ENCODE assay signal across 12 mouse cellular contexts in the genomic region with DNA sequence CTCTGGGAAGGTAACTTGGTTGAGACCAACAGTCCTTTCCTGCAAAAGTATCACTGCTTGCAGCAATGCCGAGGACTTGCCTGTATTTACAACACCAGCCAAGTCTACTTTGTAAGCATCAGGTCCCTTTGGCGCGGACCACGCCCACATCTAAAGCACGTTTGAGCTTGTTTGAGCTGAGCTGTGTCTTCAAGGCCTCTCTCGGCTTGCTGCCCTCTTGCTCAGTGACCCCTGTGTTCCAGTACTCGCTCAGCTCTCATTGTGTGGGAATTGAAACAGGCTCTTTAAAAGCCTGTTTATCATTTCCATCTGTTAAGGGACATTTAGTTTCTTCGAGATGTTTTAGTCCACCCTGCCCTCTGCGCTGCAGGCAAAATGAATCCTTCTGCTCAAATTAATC. TPM values are rescaled to one million over a fixed set of nuclear protein-coding genes. Genes with fewer than 3 reads are reported as not detected.
DNase-seq lines count a peak whose midpoint lies in the region; ATAC-seq and TF ChIP-seq lines count a peak whose summit lies in the region.
"Had no signal": no experiment of that assay in that cellular context is flagged by ENCODE, and none has a peak within 500 bp of the region (broad histone marks: within the 10 kb centered on the region; RNA-seq: fewer than 3 reads in every experiment).

No protein-coding gene starts in this region.

- 46% methylated on average over 9 of the region's 9 CpGs for WGBS in forebrain, embryonic 14.5 days
- 42% methylated on average over 9 of the region's 9 CpGs for WGBS in forebrain, embryonic 16.5 days
- 23% methylated on average over 9 of the region's 9 CpGs for WGBS in intestine, embryonic 15.5 days
- 16% methylated on average over 9 of the region's 9 CpGs for WGBS in limb, embryonic 14.5 days

- TF ChIP-seq POLR2A in limb, embryonic 14.5 days (IDR thresholded peaks at IDR 0.05; ENCODE audit: borderline replicate concordance, extremely low read depth, insufficient read depth, insufficient read length): no peak

- H3K27ac ChIP-seq in forebrain, embryonic 14.5 days (ENCODE audit: low read depth, low read length): no peak overlapping the region
- H3K27ac ChIP-seq in forebrain, embryonic 16.5 days (ENCODE audit: low read length): no peak overlapping the region
- no peak overlapping the region for H3K27ac ChIP-seq in intestine, embryonic 15.5 days
- H3K27ac ChIP-seq in limb, embryonic 14.5 days (replicated peaks; ENCODE audit: low read depth, low read length): no peak overlapping the region
- H3K27ac ChIP-seq in gastrocnemius, adult 2 months: no peak overlapping the region

- intact Hi-C loops in gastrocnemius, adult 2 months (cut with DNase I): no loop called here

- no peak for TF ChIP-seq CTCF in gastrocnemius, adult 2 months (IDR thresholded peaks at IDR 0.05)

- H3K27me3 ChIP-seq in forebrain, embryonic 14.5 days (replicated peaks; ENCODE audit: control insufficient read depth, insufficient read depth, low read length): no peaks in the 10 kb centered on the region
- no peaks in the 10 kb centered on the region for H3K27me3 ChIP-seq in forebrain, embryonic 16.5 days (replicated peaks; ENCODE audit: control insufficient read depth, insufficient read depth, low read length)
- H3K27me3 ChIP-seq in intestine, embryonic 15.5 days (replicated peaks): no peaks in the 10 kb centered on the region
- H3K27me3 ChIP-seq in limb, embryonic 14.5 days (ENCODE audit: control insufficient read depth, insufficient read depth, low read length): no peaks in the 10 kb centered on the region

- ATAC-seq in forebrain, embryonic 14.5 days: no peak
- no peak for ATAC-seq in forebrain, embryonic 16.5 days
- ATAC-seq in intestine, embryonic 15.5 days: peak; percentile 65; the same call in 1 of the 2 replicates
- peak; percentile 47 for ATAC-seq in limb, embryonic 14.5 days (ENCODE audit: low FRiP score, low read depth)

- no peak overlapping the region for H3K9ac ChIP-seq in forebrain, embryonic 14.5 days (ENCODE audit: low read length)
- no peak overlapping the region for H3K9ac ChIP-seq in forebrain, embryonic 16.5 days (replicated peaks; ENCODE audit: low read depth, low read length)
- no peak overlapping the region for H3K9ac ChIP-seq in intestine, embryonic 15.5 days
- H3K9ac ChIP-seq in limb, embryonic 14.5 days (ENCODE audit: low read depth, low read length, severe bottlenecking): no peak overlapping the region

- no peaks in the 10 kb centered on the region for H3K4me1 ChIP-seq in forebrain, embryonic 14.5 days (ENCODE audit: control insufficient read depth, insufficient read depth, low read length)
- H3K4me1 ChIP-seq in forebrain, embryonic 16.5 days (replicated peaks; ENCODE audit: control insufficient read depth, insufficient read depth, low read length): no peaks in the 10 kb centered on the region
- peaks cover 8% of the 10 kb centered on the region; the same call in 1 of the 2 replicates for H3K4me1 ChIP-seq in intestine, embryonic 15.5 days (replicated peaks)
- H3K4me1 ChIP-seq in limb, embryonic 14.5 days (ENCODE audit: control insufficient read depth, insufficient read depth, low read length): peaks cover 10% of the 10 kb centered on the region

- peak; percentile 30 for DNase-seq in forebrain, embryonic 14.5 days (ENCODE audit: low spot score)
- peak; percentile 8 for DNase-seq in NIH3T3 (ENCODE audit: low read depth)
- peak; percentile 63 for DNase-seq in limb, embryonic 14.5 days (ENCODE audit: low spot score)
- no peak for DNase-seq in gastrocnemius, adult 2 months
- no peak for DNase-seq in adrenal gland, adult (ENCODE audit: inconsistent age in 2 of 2, low spot score in 1 of 2)
- DNase-seq in spleen, adult 18-20 months: no peak
- DNase-seq: cerebellum, postnatal 14 days; heart, postnatal 36 days; liver had no signal

- H3K4me2 ChIP-seq in forebrain, embryonic 14.5 days (ENCODE audit: low read length): no peak overlapping the region
- no peak overlapping the region for H3K4me2 ChIP-seq in forebrain, embryonic 16.5 days (ENCODE audit: low read length)
- no peak overlapping the region for H3K4me2 ChIP-seq in intestine, embryonic 15.5 days (replicated peaks)
- H3K4me2 ChIP-seq in limb, embryonic 14.5 days (replicated peaks; ENCODE audit: low read depth, low read length, severe bottlenecking): no peak overlapping the region

- no peaks in the 10 kb centered on the region for H3K9me3 ChIP-seq in forebrain, embryonic 14.5 days (replicated peaks; ENCODE audit: control insufficient read depth, low read length)
- no peaks in the 10 kb centered on the region for H3K9me3 ChIP-seq in forebrain, embryonic 16.5 days (ENCODE audit: control insufficient read depth, low read length)
- H3K9me3 ChIP-seq in intestine, embryonic 15.5 days: no peaks in the 10 kb centered on the region
- no peaks in the 10 kb centered on the region for H3K9me3 ChIP-seq in limb, embryonic 14.5 days (ENCODE audit: control insufficient read depth, low read length)

- no peak overlapping the region for H3K4me3 ChIP-seq in forebrain, embryonic 14.5 days (ENCODE audit: low read depth, low read length)
- no peak overlapping the region for H3K4me3 ChIP-seq in forebrain, embryonic 16.5 days (replicated peaks; ENCODE audit: low read length)
- H3K4me3 ChIP-seq in intestine, embryonic 15.5 days (replicated peaks): no peak overlapping the region
- no peak overlapping the region for H3K4me3 ChIP-seq in limb, embryonic 14.5 days (replicated peaks; ENCODE audit: low read length)
- H3K4me3 ChIP-seq in gastrocnemius, adult 2 months: no peak overlapping the region
- H3K4me3 ChIP-seq: myocyte had no signal

- no peaks in the 10 kb centered on the region for H3K36me3 ChIP-seq in forebrain, embryonic 14.5 days (ENCODE audit: control insufficient read depth, insufficient read depth, low read length)
- no peaks in the 10 kb centered on the region for H3K36me3 ChIP-seq in forebrain, embryonic 16.5 days (ENCODE audit: control insufficient read depth, insufficient read depth)
- no peaks in the 10 kb centered on the region for H3K36me3 ChIP-seq in intestine, embryonic 15.5 days
- H3K36me3 ChIP-seq in limb, embryonic 14.5 days (ENCODE audit: control insufficient read depth, insufficient read depth, low read length): no peaks in the 10 kb centered on the region

RNA-seq across cellular contexts. Expression of a gene that starts 26.9 kb away (rescaled TPM):
- 8.2 and 9.0 TPM in 2 replicates for polyA plus RNA-seq in forebrain, embryonic 14.5 days (2014; fragmentation: Nextera tagmentation; extraction: Ambion mirVana)
- 3.6 and 4.9 TPM in 2 replicates for polyA plus RNA-seq in forebrain, embryonic 16.5 days (2015; fragmentation: Nextera tagmentation; extraction: Ambion mirVana)
- polyA plus RNA-seq in intestine, embryonic 15.5 days (2015; fragmentation: Nextera tagmentation; extraction: Ambion mirVana): 80.7 and 80.9 TPM in 2 replicates
- 73.8 and 74.1 TPM in 2 replicates for polyA plus RNA-seq in limb, embryonic 14.5 days (2012; rRNA removed)
- 75.3 and 81.6 TPM in 2 replicates for polyA plus RNA-seq in limb, embryonic 14.5 days (2014; fragmentation: Nextera tagmentation; extraction: Ambion mirVana)
- total RNA-seq in gastrocnemius, adult 2 months (2021): 100 to 1,000 TPM; 516 to 675 TPM

Comparison
In these comparisons a context has a peak if more than half of its experiments do, and no peak if none do; other contexts are left out.
1. ATAC-seq: peak in intestine, embryonic 15.5 days (single experiment) and limb, embryonic 14.5 days (single experiment); none in forebrain, embryonic 14.5 days (single experiment) and forebrain, embryonic 16.5 days (single experiment).
2. DNase-seq: peak in forebrain, embryonic 14.5 days (single experiment), NIH3T3 (single experiment) and limb, embryonic 14.5 days (single experiment); none in gastrocnemius, adult 2 months (single experiment), adrenal gland, adult (0 of 2) and spleen, adult 18-20 months (0 of 2).